Mouse (Mus musculus): ENCODE results near the gene Plscr2. TPM values are rescaled to one million over a fixed set of nuclear protein-coding genes. Genes with fewer than 3 reads are reported as not detected.
"Not testable (repeated sequence)": the region's sequence is repeated elsewhere in the genome, so short reads cannot be mapped to it uniquely, and the experiment has no call there.

Gene Plscr2
- polyA plus RNA-seq, 1 experiment from 2014 or later: 131 TPM

DNA sequence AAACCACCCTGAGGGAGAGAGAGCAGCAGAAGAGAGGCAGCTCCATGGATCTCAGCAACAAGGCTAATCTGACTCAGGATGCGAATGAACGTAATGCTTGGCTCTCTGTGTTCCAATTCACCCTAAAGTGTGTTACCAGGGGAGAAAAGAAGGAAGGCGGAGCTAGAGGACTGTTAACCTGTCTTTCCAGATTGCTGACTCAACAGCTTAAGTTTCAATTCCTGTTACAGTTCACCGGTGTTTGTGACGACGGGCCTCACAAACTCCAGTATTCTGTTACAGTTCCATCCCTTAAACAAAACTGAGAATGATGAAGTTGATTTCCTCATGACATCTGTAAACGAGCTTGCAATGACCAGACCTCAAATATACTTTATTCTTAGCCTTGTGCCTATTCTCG lies 29.7 kb downstream of the Plscr2 start:
- Histone ChIP-seq H3K27me3 (ENCODE audit: insufficient read depth, low read length) (no peaks in the 10 kb centered on the region), H3K9me3 (replicated peaks; ENCODE audit: low read length) (no peaks in the 10 kb centered on the region), H3K4me1 (replicated peaks; ENCODE audit: insufficient read depth, low read length) (0 out of 2 replicates have a peak, but pooled peaks cover 3% of the 10 kb centered on the region), H3K27ac (no peak overlapping the region), H3K36me3 (ENCODE audit: insufficient read depth, low read length) (no peaks in the 10 kb centered on the region), H3K9ac (ENCODE audit: low read depth, low read length) (no peak overlapping the region), H3K4me2 (ENCODE audit: low read length) (no peak overlapping the region), H3K4me3 (replicated peaks; ENCODE audit: low read depth, low read length) (no peak overlapping the region)
- ATAC-seq (replicated peaks; ENCODE audit: low FRiP score, low read depth) (peak; percentile 36; the same call in 1 of the 2 replicates), DNase-seq (ENCODE audit: low spot score) (peak; percentile 54)
- WGBS: 33% methylated on average over 8 of the region's 8 CpGs
- TF ChIP-seq CTCF (IDR thresholded peaks at IDR 0.05; ENCODE audit: low read depth): no peak

DNA sequence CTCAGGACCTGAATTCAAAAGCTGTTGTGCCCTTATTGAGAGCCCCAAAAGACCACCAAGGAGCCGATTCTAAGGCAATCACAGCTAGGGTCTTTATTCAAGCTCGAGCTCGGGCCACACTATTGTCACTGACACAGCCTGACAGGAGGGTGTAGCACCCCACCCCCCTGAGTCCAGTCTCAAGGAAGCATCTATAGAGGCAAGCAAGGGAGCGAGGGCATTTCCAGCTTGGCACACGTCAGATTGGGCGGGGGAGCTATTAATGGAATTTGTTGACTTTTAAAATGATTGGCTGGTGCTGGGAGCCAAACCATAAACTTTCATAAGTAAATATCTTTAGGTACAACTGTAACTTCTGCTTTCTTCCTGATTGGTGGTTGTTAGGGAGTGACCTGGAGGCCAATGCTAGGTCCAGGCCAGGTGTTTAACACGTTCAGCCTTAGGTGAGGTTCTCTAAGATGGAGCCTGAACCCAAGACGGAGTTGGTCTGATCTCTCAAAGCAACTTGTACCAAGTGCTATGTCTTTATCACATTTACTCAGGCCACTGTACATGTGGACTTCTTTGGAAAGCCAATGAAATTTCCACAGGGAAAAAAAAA lies 30.3 kb downstream of the Plscr2 start:
- H3K27me3 ChIP-seq (ENCODE audit: insufficient read depth, low read length): no peaks in the 10 kb centered on the region
- H3K27ac ChIP-seq: no peak overlapping the region
- no peaks in the 10 kb centered on the region for H3K9me3 ChIP-seq (replicated peaks; ENCODE audit: low read length)
- no peak for ATAC-seq (replicated peaks; ENCODE audit: low FRiP score, low read depth)
- no peak for TF ChIP-seq CTCF (IDR thresholded peaks at IDR 0.05; ENCODE audit: low read depth)
- H3K36me3 ChIP-seq (ENCODE audit: insufficient read depth, low read length): no peaks in the 10 kb centered on the region
- no peak overlapping the region for H3K4me3 ChIP-seq (replicated peaks; ENCODE audit: low read depth, low read length)
- WGBS: 77% methylated on average over 8 of the region's 8 CpGs
- H3K4me1 ChIP-seq (replicated peaks; ENCODE audit: insufficient read depth, low read length): 0 out of 2 replicates have a peak, but pooled peaks cover 3% of the 10 kb centered on the region
- H3K4me2 ChIP-seq (ENCODE audit: low read length): no peak overlapping the region
- no peak overlapping the region for H3K9ac ChIP-seq (ENCODE audit: low read depth, low read length)
- DNase-seq (ENCODE audit: low spot score): no peak

DNA sequence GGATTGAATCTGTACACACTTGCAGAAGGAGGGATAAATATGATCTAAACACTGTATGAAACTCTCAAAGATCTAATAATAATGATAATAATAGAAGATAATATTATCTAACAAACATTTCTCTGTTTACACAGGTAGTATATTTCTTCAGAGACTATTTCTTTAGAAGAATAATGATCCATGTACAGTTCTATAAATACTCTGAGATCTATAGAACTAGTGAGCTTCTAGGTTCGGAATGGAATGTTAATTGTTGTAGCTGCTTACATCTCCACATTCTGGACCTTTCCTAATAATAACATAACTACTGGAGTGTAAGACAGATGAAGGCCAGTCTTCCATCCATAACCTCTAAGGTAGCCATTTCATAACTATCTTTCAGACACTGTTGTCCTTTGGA lies 33.7 kb downstream of the Plscr2 start, which contains the start of gene 1700057G04Rik:
TSS of gene 1700057G04Rik (plus strand) at position 301 of the 400 bp plus-strand sequence.
- Histone ChIP-seq H3K4me1 (replicated peaks; ENCODE audit: insufficient read depth, low read length) (0 out of 2 replicates have a peak, but pooled peaks cover 3% of the 10 kb centered on the region), H3K36me3 (ENCODE audit: insufficient read depth, low read length) (no peaks in the 10 kb centered on the region), H3K9me3 (replicated peaks; ENCODE audit: low read length) (no peaks in the 10 kb centered on the region), H3K9ac (ENCODE audit: low read depth, low read length) (no peak within 1 kb of the TSS), H3K27me3 (ENCODE audit: insufficient read depth, low read length) (no peaks in the 10 kb centered on the region), H3K4me2 (ENCODE audit: low read length) (no peak within 1 kb of the TSS), H3K4me3 (replicated peaks; ENCODE audit: low read depth, low read length) (no peak within 1 kb of the TSS), H3K27ac (no peak within 1 kb of the TSS)
- DNase-seq (ENCODE audit: low spot score) (no peak), ATAC-seq (replicated peaks; ENCODE audit: low FRiP score, low read depth) (no peak)
- TF ChIP-seq CTCF (IDR thresholded peaks at IDR 0.05; ENCODE audit: low read depth): no peak
- 79% methylated on average over 1 of the region's 1 CpGs for WGBS

DNA sequence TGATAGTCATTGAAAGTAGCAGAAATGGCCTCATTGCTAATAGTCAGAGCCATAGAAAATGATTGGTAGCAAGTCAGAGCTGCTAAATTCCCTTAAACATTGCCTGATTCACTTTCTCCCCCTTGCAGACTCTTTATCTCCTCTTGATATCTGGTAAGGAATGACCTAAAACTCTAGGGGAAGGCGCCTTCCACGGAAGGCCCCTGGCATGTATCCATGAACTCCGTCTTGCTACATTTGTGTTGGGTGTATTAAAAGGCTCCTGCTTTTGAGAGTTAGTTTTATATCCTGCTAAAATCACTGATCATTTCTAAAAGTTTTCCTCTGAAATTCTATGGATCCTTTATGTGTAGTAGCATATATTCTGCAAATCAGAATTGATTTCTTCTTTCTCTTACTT lies 41.4 kb downstream of the Plscr2 start:
- H3K36me3 ChIP-seq (ENCODE audit: insufficient read depth, low read length): no peaks in the 10 kb centered on the region
- WGBS: 64% methylated on average over 3 of the region's 3 CpGs
- H3K27me3 ChIP-seq (ENCODE audit: insufficient read depth, low read length): no peaks in the 10 kb centered on the region
- H3K4me1 ChIP-seq (replicated peaks; ENCODE audit: insufficient read depth, low read length): no peaks in the 10 kb centered on the region
- no peak for ATAC-seq (replicated peaks; ENCODE audit: low FRiP score, low read depth)
- no peak overlapping the region for H3K4me3 ChIP-seq (replicated peaks; ENCODE audit: low read depth, low read length)
- no peak for DNase-seq (ENCODE audit: low spot score)
- TF ChIP-seq CTCF (IDR thresholded peaks at IDR 0.05; ENCODE audit: low read depth): no peak
- H3K4me2 ChIP-seq (ENCODE audit: low read length): no peak overlapping the region
- H3K9ac ChIP-seq (ENCODE audit: low read depth, low read length): no peak overlapping the region
- H3K9me3 ChIP-seq (replicated peaks; ENCODE audit: low read length): no peaks in the 10 kb centered on the region
- no peak overlapping the region for H3K27ac ChIP-seq

DNA sequence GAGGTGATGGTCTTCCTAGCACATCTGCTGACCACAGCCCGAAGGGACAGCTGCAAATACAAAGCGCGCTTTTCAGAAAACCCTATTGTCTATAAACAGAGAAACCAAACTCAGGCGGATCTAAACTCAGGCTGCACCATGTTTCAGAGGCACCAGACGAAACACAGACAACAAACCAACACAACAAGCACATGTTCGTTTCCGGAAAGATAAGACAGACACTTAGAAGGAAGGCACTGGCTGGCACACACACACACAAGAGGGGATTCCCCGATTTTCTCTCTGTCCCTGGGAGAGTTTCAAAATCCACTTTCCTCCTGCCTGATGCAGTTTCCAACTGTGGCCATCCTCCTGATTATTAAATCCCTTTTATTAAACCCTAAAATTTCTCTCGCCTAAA lies 50.5 kb downstream of the Plscr2 start:
- H3K27me3 ChIP-seq (ENCODE audit: insufficient read depth, low read length); H3K4me3 ChIP-seq (replicated peaks; ENCODE audit: low read depth, low read length); H3K4me1 ChIP-seq (replicated peaks; ENCODE audit: insufficient read depth, low read length); H3K27ac ChIP-seq; H3K4me2 ChIP-seq (ENCODE audit: low read length); H3K9me3 ChIP-seq (replicated peaks; ENCODE audit: low read length); H3K9ac ChIP-seq (ENCODE audit: low read depth, low read length); H3K36me3 ChIP-seq (ENCODE audit: insufficient read depth, low read length); DNase-seq (ENCODE audit: low spot score); ATAC-seq (replicated peaks; ENCODE audit: low FRiP score, low read depth): not testable (repeated sequence)
- WGBS: 82% methylated on average over 9 of the region's 9 CpGs

DNA sequence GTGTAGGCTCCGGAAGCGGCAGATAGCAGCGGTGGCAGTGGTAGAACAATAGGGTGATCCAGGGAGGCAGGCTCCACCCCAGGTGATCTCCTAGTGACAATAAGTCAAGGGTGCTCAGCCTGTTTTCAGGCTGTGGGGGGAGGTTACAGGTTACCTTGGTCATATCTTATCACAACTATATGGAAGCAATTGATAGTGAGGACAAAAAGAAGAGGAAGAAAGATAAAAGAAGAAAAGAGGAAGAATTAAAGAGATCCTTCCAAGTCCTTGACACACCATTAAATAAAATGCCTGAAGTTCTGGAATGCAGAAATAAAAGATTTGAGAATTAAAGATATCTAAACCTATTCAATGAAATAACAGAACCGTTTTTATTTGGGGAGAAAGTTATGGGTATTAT lies 51.4 kb downstream of the Plscr2 start:
- Histone ChIP-seq H3K4me3 (replicated peaks; ENCODE audit: low read depth, low read length) (no peak overlapping the region), H3K27ac (no peak overlapping the region), H3K36me3 (ENCODE audit: insufficient read depth, low read length) (no peaks in the 10 kb centered on the region), H3K27me3 (ENCODE audit: insufficient read depth, low read length) (no peaks in the 10 kb centered on the region), H3K4me2 (ENCODE audit: low read length) (no peak overlapping the region), H3K4me1 (replicated peaks; ENCODE audit: insufficient read depth, low read length) (no peaks in the 10 kb centered on the region), H3K9ac (ENCODE audit: low read depth, low read length) (no peak overlapping the region), H3K9me3 (replicated peaks; ENCODE audit: low read length) (no peaks in the 10 kb centered on the region)
- WGBS: 88% methylated on average over 4 of the region's 4 CpGs
- no peak for DNase-seq (ENCODE audit: low spot score)
- ATAC-seq (replicated peaks; ENCODE audit: low FRiP score, low read depth): no peak
- TF ChIP-seq CTCF (IDR thresholded peaks at IDR 0.05; ENCODE audit: low read depth): no peak

DNA sequence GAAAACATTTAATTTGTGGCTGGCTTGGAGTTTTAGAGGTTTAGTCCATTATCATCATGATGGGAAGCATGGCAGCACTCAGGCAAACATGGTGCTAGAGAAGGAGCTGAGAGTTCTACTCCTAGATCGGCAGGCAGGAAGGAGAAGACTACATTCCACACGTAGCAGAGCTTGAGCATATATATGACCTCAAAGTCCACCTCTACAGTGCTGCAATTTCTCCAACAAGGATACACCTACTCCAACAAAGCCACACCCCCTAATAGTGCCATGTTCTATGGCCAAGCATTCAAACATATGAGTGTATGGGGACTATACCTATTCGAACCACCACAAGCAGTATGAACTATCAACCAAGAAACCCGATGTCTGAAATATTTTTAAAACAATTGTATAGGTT lies 56.0 kb downstream of the Plscr2 start:
- no peak for DNase-seq (ENCODE audit: low spot score)
- Histone ChIP-seq H3K9me3 (replicated peaks; ENCODE audit: low read length) (no peaks in the 10 kb centered on the region), H3K9ac (ENCODE audit: low read depth, low read length) (no peak overlapping the region), H3K27me3 (ENCODE audit: insufficient read depth, low read length) (no peaks in the 10 kb centered on the region), H3K27ac (no peak overlapping the region), H3K4me2 (ENCODE audit: low read length) (no peak overlapping the region), H3K4me1 (replicated peaks; ENCODE audit: insufficient read depth, low read length) (no peaks in the 10 kb centered on the region), H3K4me3 (replicated peaks; ENCODE audit: low read depth, low read length) (no peak overlapping the region), H3K36me3 (ENCODE audit: insufficient read depth, low read length) (no peaks in the 10 kb centered on the region)
- no peak for TF ChIP-seq CTCF (IDR thresholded peaks at IDR 0.05; ENCODE audit: low read depth)
- no peak for ATAC-seq (replicated peaks; ENCODE audit: low FRiP score, low read depth)
- WGBS: 84% methylated on average over 4 of the region's 4 CpGs

All from kidney, postnatal 0 days (tissue).